In genomic region chr9:6344924-6345323, GRCm38 (mm10) we compare ENCODE assay signal across 10 mouse cellular contexts.
DNase-seq lines count a peak whose midpoint lies in the region; ATAC-seq lines count a peak whose summit lies in the region.
"Had no signal": no experiment of that assay in that cellular context is flagged by ENCODE, and none has a peak within 500 bp of the region (broad histone marks: within the 10 kb centered on the region; RNA-seq: fewer than 3 reads in every experiment).

No protein-coding gene starts in this region.

- H3K4me2 ChIP-seq in intestine, embryonic 15.5 days (replicated peaks), result no peak overlapping the region
- no peak overlapping the region for H3K4me2 ChIP-seq in neural tube, embryonic 15.5 days
- H3K4me2 ChIP-seq: limb, embryonic 15.5 days; neural tube, embryonic 12.5 days had no signal

- no peaks in the 10 kb centered on the region for H3K27me3 ChIP-seq in intestine, embryonic 15.5 days (replicated peaks)
- no peaks in the 10 kb centered on the region for H3K27me3 ChIP-seq in neural tube, embryonic 15.5 days (replicated peaks)
- H3K27me3 ChIP-seq: limb, embryonic 15.5 days; neural tube, embryonic 12.5 days had no signal

- H3K4me3 ChIP-seq in intestine, embryonic 15.5 days (replicated peaks), result no peak overlapping the region
- no peak overlapping the region for H3K4me3 ChIP-seq in neural tube, embryonic 15.5 days (replicated peaks)
- H3K4me3 ChIP-seq: limb, embryonic 15.5 days; neural tube, embryonic 12.5 days had no signal

- intact Hi-C loops in left cerebral cortex, postnatal 4 days (cut with DNase I), result no loop called here

- WGBS in intestine, embryonic 15.5 days, result 32% methylated on average over 4 of the region's 4 CpGs
- WGBS in neural tube, embryonic 15.5 days, result 64% methylated on average over 4 of the region's 4 CpGs

- no peaks in the 10 kb centered on the region for H3K9me3 ChIP-seq in intestine, embryonic 15.5 days
- H3K9me3 ChIP-seq in neural tube, embryonic 15.5 days (replicated peaks), result no peaks in the 10 kb centered on the region
- H3K9me3 ChIP-seq: limb, embryonic 15.5 days; neural tube, embryonic 12.5 days had no signal

- no peak overlapping the region for H3K9ac ChIP-seq in intestine, embryonic 15.5 days
- no peak overlapping the region for H3K9ac ChIP-seq in neural tube, embryonic 15.5 days (replicated peaks)
- H3K9ac ChIP-seq: limb, embryonic 15.5 days; neural tube, embryonic 12.5 days had no signal

- ATAC-seq in intestine, embryonic 15.5 days, result peak; percentile 97
- peak; percentile 63; the same call in 1 of the 2 replicates for ATAC-seq in neural tube, embryonic 15.5 days (ENCODE audit: low FRiP score)
- ATAC-seq in erythroblast, adult 5-6 weeks (replicated peaks; ENCODE audit: low FRiP score, poor library complexity, severe bottlenecking), result no peak

- H3K4me1 ChIP-seq in intestine, embryonic 15.5 days (replicated peaks), result 0 out of 2 replicates have a peak, but pooled peaks cover 3% of the 10 kb centered on the region
- peaks cover 5% of the 10 kb centered on the region; the same call in 1 of the 2 replicates for H3K4me1 ChIP-seq in neural tube, embryonic 15.5 days
- H3K4me1 ChIP-seq: neural tube, embryonic 12.5 days had no signal

- DNase-seq in cerebellum, adult 9-10 months, result peak; percentile 7
- no peak for DNase-seq in cerebellum, adult 18-20 months
- peak; percentile 2 for DNase-seq in left cerebral cortex, adult 11 months (ENCODE audit: low spot score)
- DNase-seq in left cerebral cortex, postnatal 4 days, result no peak
- no peak for DNase-seq in B cell, adult 2 months

- no peaks in the 10 kb centered on the region for H3K36me3 ChIP-seq in intestine, embryonic 15.5 days
- no peaks in the 10 kb centered on the region for H3K36me3 ChIP-seq in neural tube, embryonic 15.5 days
- H3K36me3 ChIP-seq: limb, embryonic 15.5 days; neural tube, embryonic 12.5 days had no signal

- H3K27ac ChIP-seq in intestine, embryonic 15.5 days, result no peak overlapping the region
- no peak overlapping the region for H3K27ac ChIP-seq in neural tube, embryonic 15.5 days (replicated peaks)
- H3K27ac ChIP-seq: limb, embryonic 15.5 days; neural tube, embryonic 12.5 days had no signal

Comparison
In these comparisons a context has a peak if more than half of its experiments do, and no peak if none do; other contexts are left out.
1. DNase-seq: peak in cerebellum, adult 9-10 months (single experiment) and left cerebral cortex, adult 11 months (single experiment); none in cerebellum, adult 18-20 months (0 of 2), left cerebral cortex, postnatal 4 days (single experiment) and B cell, adult 2 months (0 of 2).